Mouse (Mus musculus): ENCODE data around the gene Fancl.
"Not testable (repeated sequence)": the region's sequence is repeated elsewhere in the genome, so short reads cannot be mapped to it uniquely, and the experiment has no call there.

DNA sequence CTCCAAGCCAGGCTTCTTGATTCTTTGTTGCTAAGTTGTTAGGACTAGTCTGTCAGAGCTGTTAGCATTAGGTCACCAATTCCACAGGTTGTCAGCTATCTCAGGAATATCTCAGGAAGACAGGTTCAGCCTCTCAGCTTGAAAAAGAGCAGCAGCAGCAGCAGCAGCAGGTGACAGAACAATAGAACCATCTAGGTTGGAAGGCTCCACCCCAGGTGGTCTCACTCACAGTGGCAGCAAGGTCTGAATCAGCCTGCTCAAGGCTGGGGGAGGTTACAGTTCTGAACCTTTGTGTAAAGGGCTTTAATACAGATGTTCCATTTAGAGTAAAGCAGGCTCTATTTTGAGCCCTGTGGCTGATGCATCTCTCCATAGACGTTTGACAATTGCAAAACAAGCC, 14.0 kb upstream of the Fancl start:
- not testable (repeated sequence) for TF ChIP-seq POLR2A, CTCF (IDR thresholded peaks at IDR 0.05; ENCODE audit: extremely low read depth, insufficient read depth, low read length)

Measured in cortical plate, adult 2 months (tissue).